Mouse (Mus musculus) 416B (cell line): ENCODE measurements around the gene Idi2.
"Not testable (repeated sequence)": the region's sequence is repeated elsewhere in the genome, so short reads cannot be mapped to it uniquely, and the experiment has no call there.

ENCODE experiments used
- DNase-seq: peaks from one replicate; pipeline ENCODE4 v3.0.0; 2011; ENCODE audit warnings: low read depth

Gene Idi2

DNA sequence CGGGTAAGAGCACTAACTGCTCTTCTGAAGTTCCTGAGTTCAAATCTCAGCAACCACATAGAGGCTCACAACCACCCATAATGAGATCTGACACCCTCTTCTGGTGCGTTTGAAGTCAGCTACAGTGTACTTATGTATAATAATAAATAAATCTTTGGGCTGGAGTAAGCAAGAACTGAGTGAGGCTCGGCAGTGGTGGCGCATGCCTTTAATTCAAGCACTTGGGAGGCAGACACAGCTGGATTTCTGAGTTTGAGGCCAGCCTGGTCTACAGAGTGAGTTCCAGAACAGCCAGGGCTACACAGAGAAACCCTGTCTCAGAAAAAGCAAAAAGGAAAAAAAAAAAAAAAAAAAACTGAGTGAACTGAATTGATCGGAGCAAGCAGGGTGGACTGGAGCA, 44.6 kb downstream of the Idi2 start:
- DNase-seq = not testable (repeated sequence)

DNA sequence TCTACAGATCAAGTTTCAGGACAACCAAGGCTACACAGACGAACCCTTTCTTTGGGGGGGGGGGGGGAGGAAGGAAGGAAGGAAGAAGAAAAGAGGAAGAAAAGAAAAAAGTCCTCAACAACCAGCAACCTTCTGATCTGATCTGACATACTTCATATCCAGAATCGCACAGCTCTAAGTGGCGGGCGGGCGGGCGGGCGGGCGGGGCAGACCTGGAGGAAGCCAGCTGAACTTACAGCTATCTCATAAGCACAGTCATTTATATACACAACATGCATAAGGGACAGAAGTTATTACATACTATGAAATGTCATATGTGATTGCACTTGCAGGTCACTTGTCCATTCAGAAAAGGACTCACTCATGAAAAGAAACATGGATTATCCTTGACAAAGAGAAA, 46.8 kb downstream of the Idi2 start:
- no peak for DNase-seq

DNA sequence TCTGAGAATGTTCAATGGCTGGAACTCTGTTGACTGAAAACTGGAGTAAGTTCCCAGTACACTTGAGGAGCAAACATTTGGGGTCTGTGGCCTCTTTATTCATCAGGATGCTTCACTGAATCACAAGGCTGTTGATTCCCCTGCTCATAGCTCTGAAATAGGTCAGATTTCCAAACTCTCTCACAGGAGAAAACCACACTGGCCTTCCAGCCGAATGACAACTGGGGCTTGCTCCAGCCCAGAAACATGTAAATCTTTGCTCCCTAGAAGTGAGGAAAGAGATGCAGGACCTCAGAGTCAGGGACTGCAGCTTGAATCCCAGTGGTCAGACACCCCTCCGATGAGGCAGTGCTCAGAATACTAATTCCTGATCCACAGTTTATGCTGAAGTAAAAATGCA, 50.6 kb downstream of the Idi2 start:
- no peak for DNase-seq
